Mouse (Mus musculus): ENCODE data around the gene Hipk3. TPM values are rescaled to one million over a fixed set of nuclear protein-coding genes. Genes with fewer than 3 reads are reported as not detected.

The Hipk3 gene
- polyA plus RNA-seq, 1 experiment from 2014 or later = 11.3 TPM

GRCm38 (mm10) chr2:104436226-104436625 is 58.0 kb downstream of the Hipk3 start:
- Histone ChIP-seq H3K4me3 (ENCODE audit: low read depth, low read length) (no peak overlapping the region), H3K9ac (ENCODE audit: low read length) (no peak overlapping the region), H3K4me2 (no peak overlapping the region), H3K36me3 (ENCODE audit: control insufficient read depth, insufficient read depth, low read length) (peaks cover 9% of the 10 kb centered on the region; the same call in 1 of the 2 replicates), H3K27ac (ENCODE audit: low read depth, low read length) (no peak overlapping the region), H3K4me1 (ENCODE audit: control insufficient read depth, insufficient read depth, low read length) (no peaks in the 10 kb centered on the region), H3K9me3 (ENCODE audit: control insufficient read depth, low read length) (no peaks in the 10 kb centered on the region), H3K27me3 (ENCODE audit: control insufficient read depth, insufficient read depth, low read length) (no peaks in the 10 kb centered on the region)
- ATAC-seq (ENCODE audit: low FRiP score) = no peak
- WGBS = 97% methylated on average over 3 of the region's 3 CpGs
- DNase-seq (ENCODE audit: low spot score, missing footprints) = no peak

GRCm38 (mm10) chr2:104431067-104431466 is 63.2 kb downstream of the Hipk3 start:
- no peak overlapping the region for H3K4me2 ChIP-seq
- DNase-seq (ENCODE audit: low spot score, missing footprints) (no peak), ATAC-seq (ENCODE audit: low FRiP score) (no peak)
- peaks cover 15% of the 10 kb centered on the region for H3K36me3 ChIP-seq (ENCODE audit: control insufficient read depth, insufficient read depth, low read length)
- WGBS = 89% methylated on average over 6 of the region's 6 CpGs
- H3K27me3 ChIP-seq (ENCODE audit: control insufficient read depth, insufficient read depth, low read length) = no peaks in the 10 kb centered on the region
- H3K27ac ChIP-seq (ENCODE audit: low read depth, low read length) = no peak overlapping the region
- no peak overlapping the region for H3K4me3 ChIP-seq (ENCODE audit: low read depth, low read length)
- H3K9me3 ChIP-seq (ENCODE audit: control insufficient read depth, low read length) = no peaks in the 10 kb centered on the region
- H3K4me1 ChIP-seq (ENCODE audit: control insufficient read depth, insufficient read depth, low read length) = no peaks in the 10 kb centered on the region
- H3K9ac ChIP-seq (ENCODE audit: low read length) = no peak overlapping the region

GRCm38 (mm10) chr2:104430566-104430965 is 63.7 kb downstream of the Hipk3 start:
- DNase-seq (ENCODE audit: low spot score, missing footprints) (no peak), ATAC-seq (ENCODE audit: low FRiP score) (no peak)
- Histone ChIP-seq H3K9ac (ENCODE audit: low read length) (no peak overlapping the region), H3K27me3 (ENCODE audit: control insufficient read depth, insufficient read depth, low read length) (no peaks in the 10 kb centered on the region), H3K9me3 (ENCODE audit: control insufficient read depth, low read length) (no peaks in the 10 kb centered on the region), H3K4me2 (no peak overlapping the region), H3K4me1 (ENCODE audit: control insufficient read depth, insufficient read depth, low read length) (no peaks in the 10 kb centered on the region), H3K36me3 (ENCODE audit: control insufficient read depth, insufficient read depth, low read length) (peaks cover 15% of the 10 kb centered on the region), H3K27ac (ENCODE audit: low read depth, low read length) (no peak overlapping the region), H3K4me3 (ENCODE audit: low read depth, low read length) (no peak overlapping the region)
- 95% methylated on average over 5 of the region's 5 CpGs for WGBS

GRCm38 (mm10) chr2:104426112-104426511 is 68.1 kb downstream of the Hipk3 start:
- Histone ChIP-seq H3K9ac (ENCODE audit: low read length) (no peak overlapping the region), H3K27ac (ENCODE audit: low read depth, low read length) (no peak overlapping the region), H3K9me3 (ENCODE audit: control insufficient read depth, low read length) (no peaks in the 10 kb centered on the region), H3K4me3 (ENCODE audit: low read depth, low read length) (no peak overlapping the region), H3K36me3 (ENCODE audit: control insufficient read depth, insufficient read depth, low read length) (peaks cover 5% of the 10 kb centered on the region; the same call in 1 of the 2 replicates), H3K4me2 (no peak overlapping the region), H3K4me1 (ENCODE audit: control insufficient read depth, insufficient read depth, low read length) (no peaks in the 10 kb centered on the region), H3K27me3 (ENCODE audit: control insufficient read depth, insufficient read depth, low read length) (no peaks in the 10 kb centered on the region)
- ATAC-seq (ENCODE audit: low FRiP score) (no peak), DNase-seq (ENCODE audit: low spot score, missing footprints) (no peak)
- 93% methylated on average over 3 of the region's 3 CpGs for WGBS

- 11% methylated on average over 1 of the region's 1 CpGs for WGBS
- DNase-seq (ENCODE audit: low spot score, missing footprints) (peak; percentile 88), ATAC-seq (ENCODE audit: low FRiP score) (peak; percentile 52; the same call in 1 of the 2 replicates)
- H3K4me3 ChIP-seq (ENCODE audit: low read depth, low read length) = no peak overlapping the region
- no peaks in the 10 kb centered on the region for H3K4me1 ChIP-seq (ENCODE audit: control insufficient read depth, insufficient read depth, low read length)
- H3K9ac ChIP-seq (ENCODE audit: low read length) = no peak overlapping the region
- no peak overlapping the region for H3K27ac ChIP-seq (ENCODE audit: low read depth, low read length)
- no peaks in the 10 kb centered on the region for H3K27me3 ChIP-seq (ENCODE audit: control insufficient read depth, insufficient read depth, low read length)
- H3K9me3 ChIP-seq (ENCODE audit: control insufficient read depth, low read length) = no peaks in the 10 kb centered on the region
- H3K4me2 ChIP-seq = no peak overlapping the region
- no peaks in the 10 kb centered on the region for H3K36me3 ChIP-seq (ENCODE audit: control insufficient read depth, insufficient read depth, low read length)
Observed at GRCm38 (mm10) chr2:104422230-104422629, 72.0 kb downstream of the Hipk3 start.

- 87% methylated on average over 4 of the region's 4 CpGs for WGBS
- H3K9me3 ChIP-seq (ENCODE audit: control insufficient read depth, low read length) = no peaks in the 10 kb centered on the region
Observed at GRCm38 (mm10) chr2:104420805-104421204, 73.4 kb downstream of the Hipk3 start.

GRCm38 (mm10) chr2:104419999-104420398 is 74.2 kb downstream of the Hipk3 start:
- no peak overlapping the region for H3K4me2 ChIP-seq
- WGBS = 94% methylated on average over 1 of the region's 1 CpGs
- H3K27me3 ChIP-seq (ENCODE audit: control insufficient read depth, insufficient read depth, low read length) = no peaks in the 10 kb centered on the region
- no peaks in the 10 kb centered on the region for H3K4me1 ChIP-seq (ENCODE audit: control insufficient read depth, insufficient read depth, low read length)
- no peak overlapping the region for H3K27ac ChIP-seq (ENCODE audit: low read depth, low read length)
- DNase-seq (ENCODE audit: low spot score, missing footprints) (no peak), ATAC-seq (ENCODE audit: low FRiP score) (no peak)
- no peaks in the 10 kb centered on the region for H3K9me3 ChIP-seq (ENCODE audit: control insufficient read depth, low read length)
- no peaks in the 10 kb centered on the region for H3K36me3 ChIP-seq (ENCODE audit: control insufficient read depth, insufficient read depth, low read length)
- no peak overlapping the region for H3K9ac ChIP-seq (ENCODE audit: low read length)
- no peak overlapping the region for H3K4me3 ChIP-seq (ENCODE audit: low read depth, low read length)

More at GRCm38 (mm10) chr2:104420805-104421204, 73.4 kb downstream of the Hipk3 start:
- H3K4me2 ChIP-seq = no peak overlapping the region
- no peak overlapping the region for H3K4me3 ChIP-seq (ENCODE audit: low read depth, low read length)
- H3K36me3 ChIP-seq (ENCODE audit: control insufficient read depth, insufficient read depth, low read length) = no peaks in the 10 kb centered on the region
- no peak overlapping the region for H3K9ac ChIP-seq (ENCODE audit: low read length)
- ATAC-seq (ENCODE audit: low FRiP score) = no peak
- no peaks in the 10 kb centered on the region for H3K27me3 ChIP-seq (ENCODE audit: control insufficient read depth, insufficient read depth, low read length)
- no peak for DNase-seq (ENCODE audit: low spot score, missing footprints)
- H3K27ac ChIP-seq (ENCODE audit: low read depth, low read length) = no peak overlapping the region
- H3K4me1 ChIP-seq (ENCODE audit: control insufficient read depth, insufficient read depth, low read length) = no peaks in the 10 kb centered on the region

- Histone ChIP-seq H3K4me1 (ENCODE audit: control insufficient read depth, insufficient read depth, low read length) (no peaks in the 10 kb centered on the region), H3K4me3 (ENCODE audit: low read depth, low read length) (no peak overlapping the region), H3K27ac (ENCODE audit: low read depth, low read length) (no peak overlapping the region), H3K4me2 (no peak overlapping the region), H3K9me3 (ENCODE audit: control insufficient read depth, low read length) (no peaks in the 10 kb centered on the region), H3K27me3 (ENCODE audit: control insufficient read depth, insufficient read depth, low read length) (no peaks in the 10 kb centered on the region), H3K36me3 (ENCODE audit: control insufficient read depth, insufficient read depth, low read length) (no peaks in the 10 kb centered on the region), H3K9ac (ENCODE audit: low read length) (no peak overlapping the region)
- WGBS = 81% methylated on average over 2 of the region's 2 CpGs
- ATAC-seq (ENCODE audit: low FRiP score) (no peak), DNase-seq (ENCODE audit: low spot score, missing footprints) (no peak)
Observed at GRCm38 (mm10) chr2:104419411-104419810, 74.8 kb downstream of the Hipk3 start.

- H3K27me3 ChIP-seq (ENCODE audit: control insufficient read depth, insufficient read depth, low read length) = peaks cover 27% of the 10 kb centered on the region
- H3K4me1 ChIP-seq (ENCODE audit: control insufficient read depth, insufficient read depth, low read length) = peaks cover 6% of the 10 kb centered on the region
Observed at GRCm38 (mm10) chr2:104413011-104413410, 81.2 kb downstream of the Hipk3 start.

More at GRCm38 (mm10) chr2:104413011-104413410, 81.2 kb downstream of the Hipk3 start:
- no peaks in the 10 kb centered on the region for H3K9me3 ChIP-seq (ENCODE audit: control insufficient read depth, low read length)
- no peak overlapping the region for H3K4me3 ChIP-seq (ENCODE audit: low read depth, low read length)
- no peak overlapping the region for H3K4me2 ChIP-seq
- no peak for DNase-seq (ENCODE audit: low spot score, missing footprints)
- no peak for ATAC-seq (ENCODE audit: low FRiP score)
- H3K9ac ChIP-seq (ENCODE audit: low read length) = no peak overlapping the region
- H3K27ac ChIP-seq (ENCODE audit: low read depth, low read length) = no peak overlapping the region
- no peaks in the 10 kb centered on the region for H3K36me3 ChIP-seq (ENCODE audit: control insufficient read depth, insufficient read depth, low read length)
- 76% methylated on average over 3 of the region's 3 CpGs for WGBS
